Mouse (Mus musculus) embryonic facial prominence, embryonic 15.5 days (tissue): ENCODE measurements at regions not wholly inside any gene's neighbourhood (a gene's known extent, or its start where the extent isn't known, plus 50 kb on each side); places are given as distances from the start of the nearest gene placed in this dataset.

Experiments
- ATAC-seq: fragments of 200-750 bp; cut with Nextera tagmentation; 2 replicates; pipeline ENCODE4 v1.8.0; 2017; ENCODE audit warnings: low read depth, moderate TSS enrichment; ENCODE audit not compliant: insufficient number of reproducible peaks, low FRiP score, low TSS enrichment
- H3K27ac ChIP-seq: fragments of 300-500 bp; sonication (generic); replicated peaks from 2 replicates; pipeline ENCODE4 v1.5.1; 2015; ENCODE audit warnings: mild to moderate bottlenecking, inconsistent platforms
- H3K27me3 ChIP-seq: fragments of 300-500 bp; sonication (generic); 2 replicates; pipeline ENCODE4 v1.6.1; 2015; ENCODE audit warnings: inconsistent platforms
- H3K36me3 ChIP-seq: fragments of 300-500 bp; sonication (generic); 2 replicates; pipeline ENCODE4 v1.6.1; 2015; ENCODE audit warnings: mild to moderate bottlenecking, inconsistent platforms
- H3K4me1 ChIP-seq: fragments of 300-500 bp; sonication (generic); 2 replicates; pipeline ENCODE4 v1.6.1; 2015; ENCODE audit warnings: inconsistent platforms
- H3K4me2 ChIP-seq: fragments of 300-500 bp; sonication (generic); replicated peaks from 2 replicates; pipeline ENCODE4 v1.6.1; 2015; ENCODE audit warnings: mild to moderate bottlenecking, inconsistent platforms
- H3K4me3 ChIP-seq: fragments of 300-500 bp; sonication (generic); replicated peaks from 2 replicates; pipeline ENCODE4 v1.5.1; 2015; ENCODE audit warnings: mild to moderate bottlenecking, inconsistent platforms
- H3K9ac ChIP-seq: fragments of 300-500 bp; sonication (generic); 2 replicates; pipeline ENCODE4 v1.6.1; 2015; ENCODE audit warnings: inconsistent platforms
- H3K9me3 ChIP-seq: fragments of 300-500 bp; sonication (generic); replicated peaks from 2 replicates; pipeline ENCODE4 v1.6.1; 2016; ENCODE audit warnings: inconsistent platforms
- WGBS: fragments of 180-500 bp; shearing (Covaris S2); methylation state at CpG from one replicate; pipeline ENCODE4 v1.1.7; 2015; 5-methylcytosine and 5-hydroxymethylcytosine counted together

- Histone ChIP-seq H3K27ac (no peak overlapping the region), H3K9ac (no peak overlapping the region), H3K4me1 (0 out of 2 replicates have a peak, but pooled peaks cover 2% of the 10 kb centered on the region), H3K4me3 (no peak overlapping the region), H3K9me3 (no peaks in the 10 kb centered on the region), H3K36me3 (no peaks in the 10 kb centered on the region), H3K4me2 (no peak overlapping the region), H3K27me3 (no peaks in the 10 kb centered on the region)
- no peak for ATAC-seq
- 49% methylated on average over 5 of the region's 5 CpGs for WGBS
These were observed 471.1 kb downstream of the Nfib start for GRCm38 (mm10) chr4:82234443-82234842.

- no peaks in the 10 kb centered on the region for H3K9me3 ChIP-seq
- WGBS, result 59% methylated on average over 6 of the region's 6 CpGs
- no peaks in the 10 kb centered on the region for H3K36me3 ChIP-seq
- ATAC-seq, result no peak
- H3K4me3 ChIP-seq, result no peak overlapping the region
- no peak overlapping the region for H3K4me2 ChIP-seq
- no peak overlapping the region for H3K27ac ChIP-seq
- H3K27me3 ChIP-seq, result no peaks in the 10 kb centered on the region
- no peak overlapping the region for H3K9ac ChIP-seq
- H3K4me1 ChIP-seq, result no peaks in the 10 kb centered on the region
These were observed 479.1 kb downstream of the Nfib start for GRCm38 (mm10) chr4:82226197-82227119.

DNA sequence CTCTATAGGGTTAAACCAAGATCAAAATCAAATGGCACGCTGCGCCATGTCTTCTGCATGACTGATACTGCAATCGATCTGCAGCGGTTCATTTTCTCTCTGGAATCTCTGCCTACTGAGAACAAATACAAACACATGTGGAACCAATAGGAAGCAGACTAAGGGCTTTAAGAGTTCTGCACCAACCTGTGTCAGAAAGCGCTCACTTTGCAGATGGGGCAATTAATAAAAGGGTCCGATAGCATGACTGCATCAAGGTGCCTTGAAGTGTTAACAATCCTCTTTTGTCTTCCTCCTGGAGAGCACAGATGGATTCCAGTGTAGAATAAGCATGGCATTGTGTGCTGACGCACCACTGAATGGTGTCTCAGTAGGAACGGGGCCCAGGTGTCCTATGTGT, 484.8 kb downstream of the Nfib start:
- 40% methylated on average over 8 of the region's 8 CpGs for WGBS
- H3K36me3 ChIP-seq, result no peaks in the 10 kb centered on the region
- no peak for ATAC-seq

GRCm38 (mm10) chr4:82220120-82220714, 485.3 kb downstream of the Nfib start:
- Histone ChIP-seq H3K27ac (peak overlapping the region; percentile 8), H3K9ac (no peak overlapping the region), H3K36me3 (no peaks in the 10 kb centered on the region), H3K27me3 (no peaks in the 10 kb centered on the region), H3K4me3 (no peak overlapping the region), H3K4me1 (peaks cover 18% of the 10 kb centered on the region), H3K4me2 (no peak overlapping the region), H3K9me3 (no peaks in the 10 kb centered on the region)
- ATAC-seq, result no peak; the same call in 1 of the 2 replicates
- 51% methylated on average over 7 of the region's 7 CpGs for WGBS

More for the DNA sequence above, 484.8 kb downstream of the Nfib start:
- Histone ChIP-seq H3K4me2 (no peak overlapping the region), H3K27ac (peak overlapping the region; percentile 8), H3K27me3 (no peaks in the 10 kb centered on the region), H3K9ac (no peak overlapping the region), H3K4me3 (no peak overlapping the region), H3K4me1 (peaks cover 18% of the 10 kb centered on the region), H3K9me3 (no peaks in the 10 kb centered on the region)

DNA sequence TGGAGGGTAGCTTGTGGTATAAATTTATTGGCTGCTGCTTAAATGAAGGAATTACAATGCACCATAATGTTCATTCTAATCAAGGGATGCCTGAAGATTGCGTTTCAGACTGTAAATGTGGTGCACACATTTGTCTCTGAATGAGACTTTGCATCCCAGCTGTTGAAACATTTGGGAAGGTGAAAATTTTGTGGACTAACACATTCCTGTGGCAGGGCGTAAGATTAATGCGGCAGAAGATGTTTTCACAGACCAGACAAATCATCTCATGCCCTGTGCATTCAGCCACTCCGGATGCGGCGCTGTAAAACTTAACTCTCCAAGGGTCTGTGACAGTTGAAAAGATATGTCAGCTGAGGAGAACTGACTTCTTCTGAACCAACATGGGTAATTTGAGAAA, 486.9 kb downstream of the Nfib start:
- no peak for ATAC-seq

GRCm38 (mm10) chr4:82207031-82207430, 498.5 kb downstream of the Nfib start:
- Histone ChIP-seq H3K4me1 (no peaks in the 10 kb centered on the region), H3K4me3 (no peak overlapping the region), H3K27me3 (no peaks in the 10 kb centered on the region), H3K36me3 (no peaks in the 10 kb centered on the region), H3K9ac (no peak overlapping the region), H3K9me3 (no peaks in the 10 kb centered on the region; the same call in 1 of the 2 replicates), H3K4me2 (no peak overlapping the region), H3K27ac (no peak overlapping the region)
- ATAC-seq, result no peak
- WGBS, result 86% methylated on average over 1 of the region's 1 CpGs

More for the DNA sequence above, 486.9 kb downstream of the Nfib start:
- Histone ChIP-seq H3K4me3 (no peak overlapping the region), H3K9ac (no peak overlapping the region), H3K4me2 (no peak overlapping the region), H3K9me3 (no peaks in the 10 kb centered on the region), H3K27ac (no peak overlapping the region), H3K4me1 (peaks cover 18% of the 10 kb centered on the region), H3K36me3 (no peaks in the 10 kb centered on the region), H3K27me3 (no peaks in the 10 kb centered on the region)
- WGBS, result 46% methylated on average over 6 of the region's 6 CpGs

GRCm38 (mm10) chr4:82200306-82200705, 505.2 kb downstream of the Nfib start:
- no peak overlapping the region for H3K9ac ChIP-seq
- no peaks in the 10 kb centered on the region for H3K36me3 ChIP-seq
- 79% methylated on average over 2 of the region's 2 CpGs for WGBS
- no peaks in the 10 kb centered on the region for H3K27me3 ChIP-seq
- peaks cover 10% of the 10 kb centered on the region; the same call in 1 of the 2 replicates for H3K4me1 ChIP-seq
- H3K4me2 ChIP-seq, result no peak overlapping the region
- no peak for ATAC-seq
- H3K4me3 ChIP-seq, result no peak overlapping the region
- H3K27ac ChIP-seq, result no peak overlapping the region
- no peaks in the 10 kb centered on the region; the same call in 1 of the 2 replicates for H3K9me3 ChIP-seq

DNA sequence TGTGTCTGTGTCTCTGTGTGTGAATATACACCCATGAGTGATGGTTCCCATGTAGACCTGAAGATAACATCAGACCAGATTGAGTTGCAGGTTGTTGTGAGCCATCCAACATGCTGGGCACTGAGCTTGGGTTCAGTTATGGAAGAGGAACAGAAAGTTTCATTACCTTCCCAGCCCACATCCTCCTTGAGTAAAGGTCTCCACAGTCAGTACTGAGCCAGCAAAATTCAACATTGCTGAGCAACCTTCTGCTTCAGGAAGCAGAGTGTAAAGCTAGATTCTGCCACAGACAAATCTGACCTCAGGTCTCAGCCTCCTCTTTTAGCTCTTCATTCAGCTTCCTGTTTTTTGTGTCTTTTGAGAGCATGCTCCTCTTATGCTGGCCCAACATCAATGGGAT, 506.4 kb downstream of the Nfib start:
- no peak overlapping the region for H3K4me2 ChIP-seq
- H3K27me3 ChIP-seq, result no peaks in the 10 kb centered on the region
- H3K27ac ChIP-seq, result no peak overlapping the region
- peaks cover 10% of the 10 kb centered on the region; the same call in 1 of the 2 replicates for H3K4me1 ChIP-seq
- no peaks in the 10 kb centered on the region; the same call in 1 of the 2 replicates for H3K9me3 ChIP-seq
- ATAC-seq, result no peak
- H3K4me3 ChIP-seq, result no peak overlapping the region
- H3K36me3 ChIP-seq, result no peaks in the 10 kb centered on the region
- no peak overlapping the region for H3K9ac ChIP-seq

GRCm38 (mm10) chr4:82197611-82198010, 507.9 kb downstream of the Nfib start:
- no peak overlapping the region for H3K4me2 ChIP-seq
- H3K4me1 ChIP-seq, result peaks cover 10% of the 10 kb centered on the region; the same call in 1 of the 2 replicates
- H3K9ac ChIP-seq, result no peak overlapping the region
- H3K27ac ChIP-seq, result peak overlapping the region; percentile 41; the same call in 1 of the 2 replicates
- H3K27me3 ChIP-seq, result no peaks in the 10 kb centered on the region
- H3K9me3 ChIP-seq, result no peaks in the 10 kb centered on the region
- peak; percentile 57; the same call in 1 of the 2 replicates for ATAC-seq
- 55% methylated on average over 6 of the region's 6 CpGs for WGBS
- H3K4me3 ChIP-seq, result no peak overlapping the region
- H3K36me3 ChIP-seq, result no peaks in the 10 kb centered on the region

DNA sequence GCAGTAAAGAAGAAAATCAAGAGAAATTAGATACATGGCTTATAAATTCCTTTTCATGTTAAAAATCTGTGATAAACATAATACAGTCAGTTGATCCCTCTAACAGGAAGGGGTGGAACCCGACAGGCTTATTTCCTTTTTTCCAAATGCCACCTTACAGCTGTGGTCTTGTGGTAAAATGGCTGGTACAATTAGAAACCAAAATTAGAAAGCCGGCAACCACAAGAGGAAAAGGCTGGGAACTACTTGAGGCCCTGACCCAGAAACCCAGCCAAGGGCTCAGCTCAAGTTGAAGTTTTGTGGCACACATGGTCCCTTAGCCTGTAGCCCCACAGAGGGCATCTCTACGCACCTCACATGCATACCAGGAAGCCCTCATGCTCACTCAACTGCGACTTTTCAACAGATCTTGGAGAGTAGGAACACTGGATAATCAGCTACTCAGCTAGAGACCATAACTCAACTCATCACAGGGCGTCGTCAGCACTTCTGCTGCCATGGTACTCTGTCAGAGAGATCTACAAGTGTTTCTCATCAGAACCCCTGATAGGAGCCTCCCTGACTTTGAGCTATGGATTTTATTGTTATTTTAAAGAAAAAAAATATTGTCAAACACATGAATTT, 509.4 kb downstream of the Nfib start:
- H3K4me1 ChIP-seq, result peaks cover 10% of the 10 kb centered on the region; the same call in 1 of the 2 replicates
- H3K27me3 ChIP-seq, result no peaks in the 10 kb centered on the region
- H3K4me3 ChIP-seq, result no peak overlapping the region
- H3K36me3 ChIP-seq, result no peaks in the 10 kb centered on the region
- no peak for ATAC-seq
- 41% methylated on average over 6 of the region's 6 CpGs for WGBS
- H3K9me3 ChIP-seq, result no peaks in the 10 kb centered on the region
- peak overlapping the region; percentile 65 for H3K27ac ChIP-seq
- H3K4me2 ChIP-seq, result no peak overlapping the region
- H3K9ac ChIP-seq, result no peak overlapping the region

DNA sequence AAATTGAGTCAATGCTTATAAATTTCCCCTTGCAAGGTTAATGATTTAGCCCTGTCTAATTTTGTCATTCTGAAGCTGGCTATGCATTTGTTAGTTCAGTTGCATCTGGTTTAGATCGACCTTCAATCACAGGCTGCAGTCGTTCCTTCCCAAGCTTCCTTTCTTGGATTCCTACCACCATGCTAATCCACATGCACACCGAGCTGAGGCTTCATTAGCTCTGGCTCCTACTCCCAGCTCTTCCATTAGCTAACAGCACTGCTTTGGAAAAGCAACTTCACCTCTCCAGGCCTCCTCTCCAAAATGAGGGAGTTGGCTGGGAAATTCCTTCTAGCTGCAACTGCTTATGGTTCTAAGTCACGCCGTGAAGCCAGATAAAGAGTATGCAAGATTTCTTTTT, 511.6 kb downstream of the Nfib start:
- Histone ChIP-seq H3K36me3 (no peaks in the 10 kb centered on the region), H3K4me1 (peaks cover 10% of the 10 kb centered on the region; the same call in 1 of the 2 replicates), H3K27ac (no peak overlapping the region), H3K4me3 (no peak overlapping the region), H3K4me2 (no peak overlapping the region), H3K27me3 (no peaks in the 10 kb centered on the region), H3K9ac (no peak overlapping the region), H3K9me3 (no peaks in the 10 kb centered on the region)
- 46% methylated on average over 5 of the region's 5 CpGs for WGBS
- no peak for ATAC-seq
